Mouse (Mus musculus) Muller cell, postnatal 12 days (primary cell): ENCODE measurements around the gene Zfp335.
"Not testable (repeated sequence)": the region's sequence is repeated elsewhere in the genome, so short reads cannot be mapped to it uniquely, and the experiment has no call there.

Experiments
- DNase-seq: peaks from one replicate; pipeline ENCODE4 v3.0.0-alpha.2; 2015; ENCODE audit errors: inconsistent ontology term

Zfp335 gene

DNA sequence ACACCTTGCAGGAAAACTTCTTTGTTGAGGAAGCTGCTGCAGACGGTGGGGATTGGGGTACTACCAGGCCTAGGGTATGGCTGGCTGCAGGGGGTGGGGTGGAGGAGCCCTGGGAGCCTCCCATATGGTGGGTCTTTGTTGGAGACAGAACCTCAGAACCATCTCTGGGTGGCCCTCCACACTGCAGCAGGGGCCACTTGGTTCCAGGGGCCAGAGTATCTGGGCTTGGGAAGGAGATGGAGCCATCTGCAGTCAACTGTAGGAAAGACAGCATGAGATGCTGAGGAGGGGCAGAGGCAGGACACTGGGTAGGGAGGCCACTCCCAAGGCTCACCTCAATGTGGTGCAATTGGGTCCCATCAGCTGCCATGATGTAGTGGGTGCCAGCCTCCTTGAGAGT is 16.9 kb downstream of the Zfp335 start:
- no peak for DNase-seq

DNA sequence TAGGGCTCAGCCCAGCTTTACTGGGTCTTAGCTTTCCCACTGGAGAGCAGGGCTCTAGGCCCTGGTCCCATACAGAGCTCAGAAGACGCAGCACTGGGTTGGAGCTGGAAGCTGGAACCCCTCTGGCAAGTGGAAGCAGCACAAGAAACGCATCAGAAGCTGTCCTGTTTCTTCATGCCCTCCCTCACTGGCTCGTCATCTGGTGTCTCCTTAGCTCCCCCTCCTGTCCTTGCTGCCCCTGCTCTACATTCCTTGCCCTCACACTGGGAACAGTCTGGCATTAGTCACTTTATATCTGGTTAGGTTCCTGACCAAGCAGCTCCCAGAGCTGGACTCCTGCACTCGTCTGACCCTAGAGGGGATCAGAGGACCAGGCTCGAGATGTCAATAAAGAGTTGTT is 17.5 kb downstream of the Zfp335 start:
- DNase-seq: peak; percentile 34

DNA sequence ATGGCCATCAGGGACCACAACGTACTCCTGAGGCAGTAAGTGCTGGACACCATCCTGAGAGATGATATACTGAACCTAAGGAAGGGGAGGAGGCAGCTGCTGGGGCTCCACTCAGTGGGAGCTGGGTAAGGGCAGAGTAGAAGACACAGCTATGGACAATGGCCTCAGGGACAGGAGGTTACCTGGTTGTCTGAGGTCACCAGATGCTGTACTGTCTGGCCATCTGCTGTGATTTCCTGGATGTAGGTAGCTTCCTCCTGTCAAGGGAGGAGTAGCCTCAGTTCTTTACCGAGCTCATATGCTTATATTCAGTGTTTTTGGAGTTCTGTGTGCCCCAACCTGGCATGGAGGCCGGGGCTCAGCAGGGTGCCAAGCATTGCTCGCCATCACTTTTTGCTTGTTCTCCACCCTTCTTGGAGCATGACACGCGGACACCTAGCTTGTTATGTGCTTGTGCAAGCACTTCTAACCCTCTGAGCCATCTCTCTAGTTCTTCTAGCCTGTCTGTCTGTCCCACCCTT is 18.8 kb downstream of the Zfp335 start:
- no peak for DNase-seq

DNA sequence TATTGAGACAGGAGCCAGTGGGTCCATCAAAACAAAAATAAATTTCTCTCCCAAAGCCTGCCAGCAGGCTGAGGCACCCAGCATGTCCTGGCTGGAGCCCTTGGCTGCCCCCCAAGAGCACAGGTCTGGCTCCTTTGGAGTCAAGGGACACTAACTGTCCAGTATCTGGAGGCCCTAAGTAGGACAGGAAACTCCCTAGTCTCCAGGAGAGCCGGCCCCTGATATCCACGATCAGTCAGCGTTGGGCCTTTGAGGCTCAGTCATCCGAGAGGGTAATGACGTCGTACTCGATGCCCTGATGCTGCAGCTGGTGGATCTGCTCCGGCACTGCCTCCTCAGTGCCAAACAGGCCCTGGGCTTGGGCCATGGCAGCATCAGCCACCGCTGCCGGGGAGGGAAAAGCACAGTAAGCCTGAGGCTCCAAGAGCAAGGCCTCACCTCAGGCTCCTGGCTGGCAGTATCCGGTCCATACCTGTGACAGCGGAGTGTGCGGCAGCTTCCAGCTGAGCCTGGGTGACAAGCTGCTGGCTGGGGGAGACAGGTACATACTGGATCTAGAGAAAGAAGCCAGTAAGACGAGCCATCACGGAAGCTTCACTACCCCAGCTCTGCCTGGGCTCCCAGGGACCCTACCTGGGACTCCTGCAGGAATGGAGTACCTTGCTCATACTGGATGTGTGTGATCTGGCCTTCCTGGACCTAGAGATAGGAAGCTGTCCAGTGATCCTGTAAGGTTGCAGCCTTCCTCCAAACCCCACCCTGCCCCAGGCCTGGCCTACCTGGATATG is 19.5 kb downstream of the Zfp335 start:
- DNase-seq: peak; percentile 89

DNA sequence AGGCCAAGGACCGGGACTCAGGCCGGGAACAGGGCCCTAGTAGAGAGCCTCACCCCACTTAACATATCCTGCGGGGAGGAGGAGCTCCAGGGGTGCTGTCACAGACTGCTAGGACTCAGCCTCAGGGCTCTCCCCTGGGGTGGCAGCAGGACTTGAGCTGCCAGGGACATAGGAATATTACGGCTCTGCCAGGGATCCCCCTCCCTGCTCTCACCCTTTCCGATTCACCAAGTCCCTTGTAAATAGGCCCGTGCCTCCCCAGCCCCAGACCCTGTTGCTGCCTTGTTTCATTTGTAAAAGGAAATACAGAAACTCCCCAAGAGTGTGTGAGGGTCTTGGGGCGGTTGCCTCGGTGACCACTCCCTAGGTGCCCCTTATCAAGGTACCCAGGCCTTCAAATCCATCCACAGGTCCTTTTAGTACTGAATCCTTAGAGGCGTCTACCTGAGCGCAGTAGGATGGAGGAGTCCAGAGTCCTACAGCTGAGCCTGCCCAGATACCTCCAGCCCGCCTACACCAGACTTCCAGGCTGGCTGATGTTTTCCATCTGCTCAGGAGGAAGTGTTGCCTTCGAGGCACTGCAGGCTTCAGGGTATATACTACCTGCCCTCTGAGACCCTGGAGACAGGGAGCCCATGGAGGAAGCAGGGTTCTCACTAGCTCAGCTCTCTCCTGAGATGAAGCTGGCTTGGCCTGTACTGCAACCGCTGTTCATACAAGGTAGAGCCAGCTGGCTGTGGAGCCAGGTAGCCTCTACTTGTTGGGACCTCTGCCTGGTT is 20.3 kb downstream of the Zfp335 start:
- no peak for DNase-seq

DNA sequence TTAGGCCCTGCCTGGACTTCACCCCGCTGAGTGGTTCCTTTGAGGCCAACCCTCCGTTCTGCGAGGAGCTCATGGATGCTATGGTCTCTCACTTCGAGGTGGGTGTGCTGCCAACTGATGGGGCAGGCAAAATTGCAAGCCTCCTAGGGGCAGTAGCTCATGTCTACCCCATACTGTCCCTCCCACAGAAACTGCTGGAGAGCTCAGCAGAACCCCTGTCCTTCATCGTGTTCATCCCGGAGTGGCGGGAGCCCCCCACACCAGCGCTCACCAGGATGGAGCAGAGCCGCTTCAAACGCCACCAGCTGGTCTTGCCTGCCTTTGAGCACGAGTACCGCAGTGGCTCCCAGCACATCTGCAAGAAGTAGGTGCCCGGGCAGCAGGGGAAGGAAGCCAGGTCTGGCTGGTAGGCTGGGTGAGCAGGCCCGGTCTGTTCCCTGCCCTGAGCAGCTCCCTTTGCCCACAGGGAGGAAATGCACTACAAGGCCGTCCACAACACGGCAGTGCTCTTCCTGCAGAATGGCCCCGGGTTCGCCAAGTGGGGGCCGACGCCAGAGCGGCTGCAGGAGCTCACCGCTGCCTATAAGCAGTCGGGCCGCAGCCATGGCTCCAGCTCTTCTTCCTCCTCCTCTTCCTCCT is 21.0 kb downstream of the Zfp335 start:
- no peak for DNase-seq

DNA sequence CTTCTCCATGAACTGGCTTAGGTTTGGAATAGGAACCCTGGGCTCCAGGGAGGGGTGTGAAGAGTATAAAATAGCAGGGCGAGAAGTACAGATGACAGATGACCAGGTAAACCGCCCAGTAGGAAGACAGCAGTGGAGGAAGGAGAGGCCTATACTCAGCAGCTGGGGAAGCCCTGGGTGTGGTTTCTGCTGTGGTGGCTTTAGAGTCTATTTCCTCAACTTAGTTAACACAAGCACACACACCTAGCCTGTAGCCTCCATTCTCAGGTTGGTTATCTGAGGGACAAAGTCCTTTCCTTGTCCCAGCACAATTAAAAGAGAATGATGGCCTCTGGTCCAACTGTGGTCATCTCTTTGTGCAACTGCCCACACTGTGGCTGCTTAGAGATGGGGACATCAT is 21.6 kb downstream of the Zfp335 start:
- no peak for DNase-seq

DNA sequence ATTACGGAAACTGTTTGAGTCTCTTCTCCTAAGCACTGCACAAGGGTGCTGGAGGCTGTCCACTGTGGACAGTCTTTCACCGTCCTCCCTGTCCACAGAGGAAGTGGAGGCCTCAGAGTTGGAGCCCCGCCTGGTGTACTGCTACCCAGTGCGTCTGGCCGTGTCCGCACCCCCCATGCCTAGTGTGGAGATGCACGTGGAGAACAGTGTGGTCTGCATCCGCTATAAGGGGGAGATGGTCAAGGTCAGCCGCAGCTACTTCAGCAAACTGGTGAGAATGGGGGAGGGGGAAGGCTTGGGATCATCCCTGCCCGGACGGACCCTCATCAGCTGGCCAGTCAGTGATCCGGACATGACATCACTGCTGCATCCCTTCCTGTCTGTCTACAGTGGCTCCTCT is 22.6 kb downstream of the Zfp335 start:
- no peak for DNase-seq

DNA sequence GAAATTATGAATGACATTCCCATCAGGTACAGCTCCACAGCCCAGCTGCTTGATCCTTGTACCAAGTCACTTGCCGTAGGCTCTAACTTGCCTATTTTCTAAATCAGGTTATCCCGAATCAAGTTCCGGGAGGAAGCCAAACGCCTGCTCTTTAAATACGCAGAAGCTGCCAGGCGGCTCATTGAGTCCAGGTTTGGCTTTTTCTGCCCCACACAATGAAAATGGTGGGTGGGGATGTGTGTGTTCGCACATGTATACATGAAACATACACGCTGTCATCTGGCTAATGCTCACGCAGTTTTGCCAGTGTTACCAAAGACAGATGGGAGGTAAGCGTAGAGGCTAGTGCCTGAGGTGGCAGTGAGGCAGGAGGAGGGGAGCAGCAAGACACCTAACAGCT is 24.9 kb downstream of the Zfp335 start:
- no peak for DNase-seq

DNA sequence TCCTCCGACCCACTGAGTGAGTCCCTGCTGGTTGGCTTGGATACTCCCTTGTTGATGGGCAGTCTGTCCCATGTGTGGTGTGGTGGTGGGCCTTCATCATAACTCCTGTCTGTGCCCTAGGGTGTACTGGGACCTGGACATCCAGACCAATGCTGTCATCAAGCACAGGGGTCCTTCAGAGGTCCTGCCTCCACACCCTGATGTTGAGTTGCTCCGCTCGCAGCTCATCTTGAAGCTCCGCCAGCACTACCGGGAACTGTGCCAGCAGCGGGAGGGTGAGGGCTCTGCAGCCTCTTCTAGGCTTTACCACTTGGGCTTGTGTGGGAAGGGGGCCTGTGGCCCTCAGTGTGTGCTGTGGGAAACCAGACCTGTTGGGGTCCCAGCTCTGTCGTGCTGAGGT is 25.8 kb downstream of the Zfp335 start:
- DNase-seq: peak; percentile 73

DNA sequence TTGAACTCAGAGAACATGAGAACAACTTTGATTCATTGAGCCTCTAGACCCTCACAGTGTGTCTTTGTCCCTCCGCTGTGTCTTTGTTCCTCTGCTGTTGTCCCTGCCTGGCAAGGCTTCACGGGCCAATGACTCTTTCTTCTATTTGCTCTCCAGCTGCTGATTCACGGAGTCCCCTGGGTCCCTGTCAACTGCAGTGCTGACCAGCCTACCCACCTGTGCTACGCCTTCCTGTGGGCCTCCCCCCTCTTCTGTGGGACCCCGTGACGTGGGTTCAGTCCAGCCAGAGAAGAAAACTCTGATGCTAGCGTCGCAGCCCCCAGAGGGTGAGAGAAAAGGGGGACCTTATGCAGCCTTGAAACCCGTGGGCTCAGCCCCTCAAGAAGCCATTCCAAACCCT is 28.9 kb downstream of the Zfp335 start:
- DNase-seq: peak; percentile 11

DNA sequence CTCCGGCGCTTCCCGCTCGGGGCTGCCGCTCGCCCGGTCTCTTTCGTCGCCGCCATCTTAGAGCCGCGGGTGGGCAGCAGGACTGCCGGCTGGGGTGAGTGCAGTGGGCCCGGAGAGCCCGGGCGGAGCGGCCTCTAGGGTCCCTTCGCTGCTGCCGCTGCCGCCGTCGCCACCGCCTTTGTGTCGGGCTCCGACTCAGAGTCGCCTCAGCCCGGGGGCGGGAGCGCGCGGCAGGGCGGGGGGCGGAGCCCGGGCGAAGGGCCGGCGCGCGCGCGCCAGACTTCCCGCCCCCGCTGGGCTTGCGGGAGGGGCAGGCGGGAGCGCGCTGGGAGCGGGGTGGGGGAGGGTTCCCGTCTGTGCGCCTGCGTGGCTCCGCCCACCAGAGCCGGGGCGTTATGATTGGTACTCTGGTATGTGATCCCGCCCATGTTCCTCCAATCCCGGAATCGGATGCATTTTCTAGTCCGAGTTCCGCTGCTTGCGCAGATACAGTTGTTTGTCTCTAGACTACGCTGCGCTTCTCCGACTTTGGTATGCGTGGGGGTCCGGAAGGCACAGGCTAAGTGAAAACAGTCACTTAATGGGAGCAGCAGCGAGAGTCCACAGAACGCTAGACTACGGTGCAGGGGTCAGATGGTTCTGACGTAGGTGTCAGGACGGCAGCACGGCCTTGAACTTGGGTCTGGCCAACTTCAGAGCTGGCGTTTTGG is 31.8 kb downstream of the Zfp335 start:
- DNase-seq: peak; percentile 98

DNA sequence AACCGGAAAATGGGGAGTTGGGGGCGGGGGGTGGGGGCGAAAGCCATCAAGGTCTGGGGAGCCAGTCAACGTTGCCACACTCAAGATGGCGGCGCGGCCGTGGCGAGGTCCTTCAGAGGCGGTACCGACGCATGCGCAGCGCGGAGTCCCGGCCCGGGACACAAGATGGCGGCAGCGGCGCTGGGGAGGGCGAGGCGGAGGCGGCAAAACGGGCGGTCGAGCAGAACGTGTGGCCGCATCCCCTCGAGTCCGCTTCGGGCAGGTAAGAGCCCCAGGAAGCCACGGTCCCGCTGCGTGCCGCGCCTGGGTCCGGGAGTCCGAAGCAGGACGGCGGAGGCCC is 32.4 kb downstream of the Zfp335 start, which contains the start of gene Pcif1:
Gene Pcif1 (plus strand): TSS at position 77 of the 340 bp plus-strand sequence.
- DNase-seq: peak; percentile 92

DNA sequence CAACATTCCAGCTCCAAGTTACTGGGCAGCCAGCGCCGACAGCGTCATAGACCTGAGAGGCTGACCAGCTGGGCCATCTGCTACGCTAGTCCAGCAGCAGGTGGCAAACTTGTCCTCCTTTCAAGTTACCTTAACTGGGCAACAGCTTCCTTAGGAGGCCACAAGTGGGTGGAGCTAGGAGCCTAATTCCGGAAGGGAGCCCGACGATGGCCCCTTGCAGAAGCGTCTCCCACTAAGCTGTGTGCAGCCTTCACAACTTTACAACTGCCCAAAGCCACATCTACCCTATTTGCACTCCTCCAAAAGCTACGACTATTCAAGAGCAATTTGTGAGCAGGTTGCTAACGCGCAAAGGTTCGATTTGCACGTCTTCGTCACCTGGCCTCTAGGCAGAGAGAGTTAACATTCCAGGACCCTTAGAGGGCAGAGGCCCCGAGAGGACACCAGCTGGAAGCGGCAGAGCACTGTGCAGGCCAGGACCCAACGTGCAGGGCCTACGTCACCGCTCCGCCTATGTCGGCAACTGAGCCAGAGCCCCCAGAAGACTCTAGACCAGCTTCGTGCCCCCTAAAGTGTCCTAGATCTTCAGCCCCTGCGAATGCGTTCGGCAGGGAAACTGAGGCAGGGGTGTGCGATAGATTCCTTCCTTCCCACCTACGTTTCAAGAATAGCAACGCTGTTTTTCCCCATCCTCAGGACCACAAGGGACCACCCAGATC is 32.9 kb downstream of the Zfp335 start:
- peak; percentile 53 for DNase-seq

DNA sequence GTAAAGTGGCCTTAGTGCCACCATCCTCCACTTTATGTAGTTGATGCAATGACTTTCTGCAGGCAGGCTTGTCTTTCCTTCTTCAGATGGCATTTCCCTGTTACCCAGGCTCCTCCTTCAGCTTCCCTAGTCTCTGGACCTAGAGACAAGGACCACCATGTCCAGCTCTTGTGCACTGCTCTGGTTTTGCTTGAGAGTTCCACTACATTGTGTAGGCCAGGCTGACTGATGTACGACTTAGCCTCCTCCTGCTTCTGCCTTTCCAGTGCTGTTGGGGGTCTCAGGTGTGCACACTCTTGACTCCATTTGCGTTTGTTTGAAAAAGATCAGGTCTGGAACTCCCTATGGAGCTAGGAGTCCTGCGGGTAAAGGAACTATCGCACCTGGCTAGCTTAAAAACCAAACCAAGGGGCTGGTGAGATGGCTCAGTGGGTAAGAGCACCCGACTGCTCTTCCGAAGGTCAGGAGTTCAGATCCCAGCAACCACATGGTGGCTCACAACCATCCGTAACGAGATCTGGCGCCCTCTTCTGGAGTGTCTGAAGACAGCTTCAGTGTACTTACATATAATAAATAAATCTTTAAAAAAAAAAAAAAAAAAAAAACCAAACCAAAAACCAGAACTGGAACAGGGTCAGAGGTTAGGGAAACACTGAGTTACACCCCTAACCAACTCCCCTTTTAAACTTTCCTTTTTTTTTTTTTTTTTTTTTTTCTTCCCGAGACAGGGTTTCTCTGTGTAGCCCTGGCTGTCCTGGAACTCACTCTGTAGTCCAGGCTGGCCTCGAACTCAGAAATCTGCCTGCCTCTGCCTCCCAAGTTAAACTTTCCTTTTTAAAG is 34.0 kb downstream of the Zfp335 start:
- DNase-seq: not testable (repeated sequence)

DNA sequence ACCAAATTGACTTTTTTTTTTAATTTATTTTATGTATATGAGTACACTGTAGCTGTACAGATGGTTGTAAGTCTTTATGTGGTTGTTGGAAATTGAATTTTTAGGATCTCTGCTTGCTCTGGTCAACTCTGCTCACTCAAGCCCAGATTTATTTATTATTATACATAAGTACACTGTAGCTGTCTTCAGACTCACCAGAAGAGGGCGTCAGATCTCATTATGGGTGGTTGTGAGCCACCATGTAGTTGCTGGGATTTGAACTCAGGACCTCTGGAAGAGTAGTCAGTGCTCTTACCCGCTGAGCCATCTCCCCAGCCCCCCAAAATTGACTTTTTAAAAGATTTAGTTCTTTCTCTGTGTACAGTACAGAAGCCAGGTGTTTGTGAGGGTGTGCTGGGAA is 35.9 kb downstream of the Zfp335 start:
- not testable (repeated sequence) for DNase-seq

DNA sequence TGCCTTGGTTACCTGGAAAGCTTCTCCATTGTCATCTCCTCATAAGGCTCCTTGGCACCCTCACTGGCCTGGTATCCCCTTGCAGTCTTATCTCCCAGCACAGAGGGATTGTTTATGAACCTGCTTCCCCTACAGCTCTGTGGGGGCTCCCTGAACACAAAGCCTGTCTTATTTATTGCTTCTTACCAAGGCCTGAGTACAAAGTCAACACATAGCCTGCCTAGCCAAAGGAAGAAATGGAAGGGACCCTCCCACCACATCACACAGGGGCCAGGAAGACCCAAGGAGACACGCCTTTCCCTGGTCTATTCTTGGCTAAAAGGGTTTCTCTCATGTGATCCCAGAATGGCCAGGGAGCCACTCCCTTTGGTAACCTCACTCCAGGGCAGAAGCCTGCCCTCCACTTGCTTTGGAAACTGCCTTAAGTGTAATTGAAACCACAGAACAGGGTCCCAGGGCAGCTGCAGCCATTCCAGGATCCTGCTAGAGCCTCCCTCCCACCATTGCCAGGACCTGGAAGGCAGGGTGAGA is 37.3 kb downstream of the Zfp335 start:
- no peak for DNase-seq

DNA sequence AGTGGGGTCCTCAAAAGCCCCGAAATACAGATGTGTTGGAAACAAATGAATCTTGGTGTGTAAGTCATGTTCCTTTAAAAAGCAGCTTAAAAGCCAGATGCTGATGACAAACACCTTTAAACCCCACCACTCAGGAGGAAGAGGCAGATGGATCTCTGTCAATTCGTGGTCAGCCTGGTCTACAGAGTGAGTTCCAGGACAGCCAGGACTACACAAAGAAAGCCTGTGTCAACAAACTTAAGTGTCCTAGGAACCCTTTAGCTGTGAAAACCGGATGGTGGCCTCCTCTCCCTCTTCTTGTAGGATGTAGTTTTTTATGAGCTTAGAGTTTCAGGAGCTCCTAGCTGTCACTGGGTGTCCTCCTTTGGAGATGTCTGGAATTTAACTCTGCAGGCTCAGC is 37.9 kb downstream of the Zfp335 start:
- DNase-seq: no peak

DNA sequence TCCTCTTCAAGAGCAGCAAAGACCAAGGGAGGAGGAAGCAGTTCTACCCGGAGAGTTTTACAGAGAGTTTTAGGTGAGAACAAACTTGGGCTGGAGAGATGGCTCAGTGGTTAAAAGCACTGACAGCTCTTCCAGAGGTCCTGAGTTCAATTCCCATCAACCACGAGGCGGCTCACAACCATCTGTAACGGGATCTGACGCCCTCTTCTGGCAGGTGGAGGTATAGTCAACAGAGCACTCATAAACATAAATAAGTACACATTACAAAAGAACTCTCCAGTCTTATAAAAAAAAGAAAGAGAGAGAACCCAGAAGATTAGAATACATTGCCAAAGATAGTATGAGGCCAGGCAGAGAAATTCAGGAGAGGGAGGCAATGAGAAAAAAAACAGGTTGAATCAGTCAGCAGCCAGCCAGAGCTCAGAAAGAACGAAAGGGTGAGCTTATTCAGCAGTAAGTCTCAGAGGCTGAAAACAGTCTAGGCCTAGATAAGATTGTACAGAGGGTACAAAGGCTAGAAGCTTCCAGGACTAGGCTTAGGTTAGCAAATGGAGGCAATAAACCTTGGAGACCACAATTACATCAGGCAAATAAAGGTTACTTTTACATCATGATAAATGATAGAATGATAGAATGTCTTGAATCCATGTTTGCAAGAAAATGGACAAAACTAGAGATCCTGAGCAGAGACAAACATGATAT is 39.8 kb downstream of the Zfp335 start:
- DNase-seq: no peak
